Mouse (Mus musculus) layer of hippocampus, postnatal 36 days (tissue): Measurements from ENCODE around the gene Tusc2. TPM values are rescaled to one million over a fixed set of nuclear protein-coding genes. Genes with fewer than 3 reads are reported as not detected.
"Not testable (repeated sequence)": the region's sequence is repeated elsewhere in the genome, so short reads cannot be mapped to it uniquely, and the experiment has no call there.

Experiments used
- DNase-seq, 2 experiments: peaks; one replicate each; pipeline ENCODE4 v3.0.0; 2022
- total RNA-seq, 2 experiments: library from RNA; stranded (reverse); gene quantifications; 2 replicates each; pipeline ENCODE4 v1.2.3; 2021

The Tusc2 gene
- total RNA-seq, 2 experiments from 2014 or later: 70.1 to 82.0 TPM

DNA sequence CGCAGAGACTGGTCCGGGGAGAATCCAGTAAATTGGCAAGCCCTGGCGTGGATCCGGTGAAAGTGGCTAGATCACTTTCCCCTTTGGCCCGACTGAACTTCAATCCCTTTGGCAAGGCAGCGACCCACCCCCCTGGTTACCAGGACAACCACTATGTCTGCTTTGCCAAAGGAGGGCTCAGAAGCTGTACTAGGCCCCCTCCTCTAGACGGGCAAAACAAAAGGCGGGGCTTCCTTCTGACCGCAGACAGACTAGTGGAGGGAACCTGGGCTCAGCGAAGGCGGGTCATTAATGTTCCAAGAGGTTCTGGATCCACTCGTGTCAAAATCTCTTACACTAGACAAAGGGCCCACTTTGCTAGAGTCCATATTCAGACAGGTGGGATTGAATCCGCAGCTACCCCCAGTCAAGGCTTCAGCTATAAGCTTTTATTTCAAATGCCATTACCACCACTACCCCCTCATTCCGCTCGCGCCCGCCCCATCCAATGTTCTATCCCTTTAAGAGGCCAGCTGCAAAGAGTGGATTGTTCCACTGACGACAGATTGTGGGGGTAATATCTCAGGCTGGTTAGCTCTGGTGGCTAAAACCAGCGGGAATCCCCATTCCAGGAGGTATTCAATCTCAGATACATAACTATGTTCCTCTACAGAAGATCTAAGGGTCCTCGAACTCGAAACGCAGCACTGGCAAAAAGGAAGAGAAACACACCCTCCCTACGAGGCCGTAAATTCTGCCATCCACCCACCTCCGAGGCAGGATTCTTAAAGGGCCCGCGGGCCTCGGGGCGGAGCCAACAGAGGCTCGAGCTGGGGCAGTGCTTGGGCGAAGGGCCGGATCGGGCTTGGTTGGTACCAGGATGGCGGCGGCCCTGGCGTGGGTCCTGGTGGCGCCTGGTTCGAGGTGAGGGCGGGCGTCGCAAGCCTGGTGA, 5.5 kb downstream of the Tusc2 start:
- peak; percentile 80 to 81 for DNase-seq

DNA sequence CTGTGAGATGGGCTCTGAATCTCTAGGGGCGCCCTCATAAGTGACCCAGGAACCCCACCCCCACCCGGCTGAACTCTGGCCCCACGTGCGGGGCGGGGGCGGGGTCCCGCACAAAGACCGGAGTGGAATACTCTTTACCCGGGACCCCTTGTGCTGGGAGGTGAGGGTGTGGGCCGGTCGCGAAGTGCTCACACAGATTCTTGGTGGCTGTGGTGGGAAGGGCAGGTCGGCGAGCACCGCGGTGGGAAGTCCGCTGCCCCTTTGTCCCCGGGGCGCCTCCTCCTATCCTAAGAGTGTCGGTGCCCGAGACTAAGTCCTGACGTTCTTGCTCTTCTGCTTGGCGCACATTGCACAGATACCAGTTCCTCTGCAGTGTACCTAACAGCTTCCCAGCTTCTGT, 6.2 kb downstream of the Tusc2 start:
- no peak for DNase-seq

DNA sequence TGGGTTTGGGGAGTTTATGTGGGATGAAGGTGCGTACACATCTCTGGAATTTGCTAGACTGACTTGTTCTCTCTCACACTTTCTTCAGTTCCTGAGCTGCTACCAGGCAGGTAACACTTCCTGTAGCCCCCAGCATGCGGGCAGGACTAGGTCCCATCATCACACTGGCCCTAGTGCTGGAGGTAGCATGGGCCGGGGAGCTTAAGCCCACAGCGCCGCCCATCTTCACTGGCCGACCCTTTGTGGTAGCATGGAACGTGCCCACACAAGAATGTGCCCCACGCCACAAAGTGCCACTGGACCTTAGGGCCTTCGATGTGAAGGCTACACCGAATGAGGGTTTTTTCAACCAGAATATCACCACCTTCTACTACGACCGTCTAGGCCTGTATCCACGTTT, 7.0 kb downstream of the Tusc2 start:
- no peak for DNase-seq

DNA sequence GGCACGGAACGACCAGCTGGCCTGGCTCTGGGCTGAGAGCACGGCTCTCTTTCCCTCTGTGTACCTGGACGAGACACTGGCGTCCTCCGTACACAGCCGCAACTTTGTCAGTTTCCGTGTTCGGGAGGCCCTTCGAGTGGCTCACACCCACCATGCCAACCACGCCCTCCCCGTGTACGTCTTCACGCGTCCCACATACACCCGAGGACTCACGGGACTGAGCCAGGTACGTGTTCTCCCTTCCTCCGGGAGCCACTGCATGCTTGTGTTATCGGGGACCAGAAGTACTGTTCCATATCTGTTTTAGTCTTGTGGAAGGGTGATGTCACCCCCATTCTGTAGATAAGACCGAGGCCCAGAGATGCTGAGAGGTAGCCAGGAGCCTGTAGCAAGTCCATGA, 7.8 kb downstream of the Tusc2 start:
- no peak for DNase-seq

DNA sequence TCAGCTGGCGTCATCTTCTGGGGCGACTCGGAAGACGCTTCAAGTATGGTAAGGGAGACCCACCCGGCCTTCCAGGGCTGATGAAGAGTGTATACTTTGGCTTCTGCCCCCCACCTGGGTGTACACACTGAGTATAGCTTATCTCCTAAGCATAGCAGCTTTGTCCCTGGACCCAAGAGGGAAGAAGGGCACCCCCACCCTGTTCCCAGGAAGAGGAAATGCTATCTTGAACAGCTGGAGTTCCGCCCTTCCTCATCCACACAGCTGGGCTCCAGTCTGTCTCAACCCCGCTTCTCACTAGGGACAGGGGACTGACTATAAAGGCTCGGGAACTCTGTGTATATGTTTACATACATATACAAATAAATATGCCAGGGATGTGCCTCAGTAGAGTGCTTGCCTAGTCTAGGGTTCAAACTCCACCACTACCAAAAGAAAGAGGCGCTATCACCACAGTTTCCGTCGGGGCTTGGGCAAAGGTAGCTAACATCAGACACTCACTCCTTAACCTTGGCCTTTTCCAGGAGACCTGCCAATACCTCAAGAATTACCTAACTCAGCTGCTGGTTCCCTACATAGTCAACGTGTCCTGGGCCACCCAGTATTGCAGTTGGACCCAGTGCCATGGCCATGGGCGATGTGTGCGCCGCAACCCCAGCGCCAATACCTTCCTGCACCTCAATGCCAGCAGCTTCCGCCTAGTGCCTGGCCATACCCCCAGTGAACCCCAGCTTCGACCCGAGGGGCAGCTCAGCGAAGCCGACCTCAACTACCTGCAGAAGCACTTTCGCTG, 8.7 kb downstream of the Tusc2 start:
- DNase-seq: no peak

DNA sequence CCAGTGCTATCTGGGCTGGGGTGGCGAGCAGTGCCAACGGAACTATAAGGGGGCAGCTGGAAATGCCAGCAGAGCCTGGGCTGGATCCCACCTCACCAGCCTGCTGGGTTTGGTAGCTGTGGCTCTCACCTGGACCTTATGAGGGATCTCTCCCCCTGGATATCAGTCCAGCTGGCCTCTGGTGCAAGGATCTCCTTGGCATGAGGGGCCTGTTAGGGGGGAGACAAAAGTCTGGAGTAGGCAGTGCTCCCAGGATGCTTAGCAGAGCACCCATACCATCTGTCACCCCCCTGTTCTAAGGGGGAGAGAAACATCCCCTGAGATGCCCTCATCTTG, 9.2 kb downstream of the Tusc2 start:
- DNase-seq: no peak

DNA sequence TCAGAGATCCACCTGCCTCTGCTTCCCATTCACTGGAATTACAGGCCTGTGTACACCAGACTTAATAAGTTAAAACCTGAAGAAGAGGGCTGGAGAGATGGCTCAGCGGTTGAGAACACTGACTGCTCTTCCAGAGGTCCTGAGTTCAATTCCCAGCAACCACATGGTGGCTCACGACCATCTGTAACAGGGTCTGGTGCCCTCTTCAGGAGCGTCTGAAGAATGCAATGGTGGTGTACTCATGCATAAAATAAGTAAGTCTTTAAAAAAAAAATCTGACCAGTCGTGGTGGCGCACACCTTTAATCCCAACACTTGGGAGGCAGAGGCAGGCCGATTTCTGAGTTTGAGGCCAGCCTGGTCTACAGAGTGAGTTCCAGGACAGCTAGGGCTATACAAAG, 10.7 kb downstream of the Tusc2 start:
- DNase-seq: not testable (repeated sequence)

DNA sequence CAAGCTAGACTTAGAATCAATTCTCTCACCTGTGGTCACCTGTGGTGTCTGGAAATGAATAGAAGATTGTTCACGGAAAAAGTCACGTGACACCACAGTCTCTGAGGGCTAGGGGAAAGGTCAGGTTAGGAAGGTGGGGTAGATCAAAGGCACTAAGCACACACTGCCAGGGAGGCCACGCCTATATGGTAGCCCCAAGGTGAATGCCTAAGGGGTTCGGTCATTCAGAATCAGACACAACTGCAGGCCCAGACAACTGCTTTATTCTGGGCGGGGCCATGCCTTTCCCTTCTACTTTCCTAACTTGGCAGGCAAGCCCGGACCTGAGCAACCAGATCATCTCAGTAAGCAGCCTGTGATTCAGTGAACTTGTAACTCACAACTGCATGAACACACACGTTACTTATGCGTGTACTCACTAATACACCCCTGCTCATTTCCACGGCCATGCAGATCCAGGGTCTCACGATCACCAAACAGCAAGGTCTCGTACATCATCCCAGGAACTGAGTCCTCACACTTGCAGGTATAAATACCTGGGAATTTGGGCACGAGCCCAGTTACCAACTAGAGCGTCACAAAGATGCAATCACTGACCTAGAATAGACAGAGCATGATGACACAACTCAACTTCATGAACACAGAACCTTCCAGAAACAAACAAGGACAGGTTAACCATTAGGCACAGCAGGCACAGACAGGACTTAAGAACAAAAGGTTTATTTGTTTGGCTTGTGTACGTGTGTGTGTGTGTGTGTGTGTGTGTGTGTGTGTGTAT, 12.7 kb downstream of the Tusc2 start:
- DNase-seq: no peak

DNA sequence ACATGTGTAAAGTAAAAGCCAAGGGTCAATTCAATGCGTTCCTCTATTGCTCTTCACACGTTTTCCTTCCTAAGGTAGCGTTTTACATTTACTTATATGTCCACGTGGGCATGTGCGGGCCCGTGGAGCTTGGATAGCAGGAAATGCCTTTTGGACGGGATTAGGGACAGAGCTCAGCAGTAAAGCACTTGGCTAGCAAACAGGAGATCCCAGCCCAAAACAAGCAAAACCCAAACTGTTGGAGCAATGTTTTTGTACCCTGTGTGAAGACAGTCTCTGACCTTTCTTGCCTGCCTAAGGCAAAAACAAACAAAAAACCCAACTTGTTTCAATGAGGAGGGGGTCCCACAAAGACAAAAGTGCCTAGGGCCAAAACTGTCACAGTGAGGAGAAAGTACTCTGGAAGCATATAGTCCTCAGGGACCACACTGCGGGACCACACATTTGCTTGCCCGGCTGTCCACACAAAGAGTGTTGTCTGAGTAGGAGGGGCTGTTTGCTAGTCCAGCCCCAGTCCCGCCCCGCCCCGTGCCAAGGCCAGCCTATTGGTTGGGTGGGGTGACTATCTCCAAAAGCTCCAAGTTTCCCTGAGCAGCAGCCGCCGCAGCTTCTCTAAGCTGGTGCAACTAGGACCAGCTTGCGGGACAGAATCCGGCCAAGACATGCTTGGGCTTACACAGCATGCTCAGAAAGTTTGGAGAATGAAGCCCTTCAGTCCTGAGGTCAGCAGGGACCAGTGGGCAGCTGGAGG, 13.5 kb downstream of the Tusc2 start, which contains the start of gene Hyal1:
Gene Hyal1, plus strand, starts transcription at position 571 of the 751 bp plus-strand sequence.
- DNase-seq: peak; percentile 47 to 49

DNA sequence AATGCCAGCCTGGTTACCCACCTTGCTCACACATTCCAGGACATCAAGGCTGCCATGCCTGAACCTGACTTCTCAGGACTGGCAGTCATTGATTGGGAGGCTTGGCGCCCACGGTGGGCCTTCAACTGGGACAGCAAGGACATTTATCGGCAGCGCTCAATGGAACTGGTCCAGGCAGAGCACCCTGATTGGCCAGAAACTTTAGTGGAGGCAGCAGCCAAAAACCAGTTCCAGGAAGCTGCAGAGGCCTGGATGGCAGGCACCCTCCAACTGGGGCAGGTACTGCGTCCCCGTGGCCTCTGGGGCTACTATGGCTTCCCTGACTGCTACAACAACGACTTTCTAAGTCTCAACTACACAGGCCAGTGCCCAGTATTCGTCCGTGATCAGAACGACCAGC, 14.8 kb downstream of the Tusc2 start:
- no peak for DNase-seq

DNA sequence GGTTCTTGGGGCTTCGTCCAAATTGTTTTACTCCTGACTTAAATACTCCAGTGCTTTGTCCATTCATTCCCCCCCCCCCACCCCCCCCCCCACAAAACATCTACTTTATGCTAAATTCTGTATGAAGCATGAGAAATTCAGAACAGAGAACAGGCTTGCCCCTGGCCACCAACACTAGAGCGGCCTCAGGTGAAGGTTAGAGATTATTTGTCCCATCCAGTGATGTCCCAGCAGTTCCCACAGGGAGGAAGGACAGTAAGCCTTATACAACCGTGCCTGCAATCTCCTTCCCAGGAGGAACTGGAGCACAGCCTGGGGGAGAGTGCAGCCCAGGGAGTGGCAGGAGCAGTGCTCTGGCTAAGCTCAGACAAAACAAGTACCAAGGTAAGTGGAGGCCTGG, 15.5 kb downstream of the Tusc2 start, which contains the start of gene Naa80:
Gene Naa80, plus strand, starts transcription at position 301 of the 400 bp plus-strand sequence.
- no peak for DNase-seq

DNA sequence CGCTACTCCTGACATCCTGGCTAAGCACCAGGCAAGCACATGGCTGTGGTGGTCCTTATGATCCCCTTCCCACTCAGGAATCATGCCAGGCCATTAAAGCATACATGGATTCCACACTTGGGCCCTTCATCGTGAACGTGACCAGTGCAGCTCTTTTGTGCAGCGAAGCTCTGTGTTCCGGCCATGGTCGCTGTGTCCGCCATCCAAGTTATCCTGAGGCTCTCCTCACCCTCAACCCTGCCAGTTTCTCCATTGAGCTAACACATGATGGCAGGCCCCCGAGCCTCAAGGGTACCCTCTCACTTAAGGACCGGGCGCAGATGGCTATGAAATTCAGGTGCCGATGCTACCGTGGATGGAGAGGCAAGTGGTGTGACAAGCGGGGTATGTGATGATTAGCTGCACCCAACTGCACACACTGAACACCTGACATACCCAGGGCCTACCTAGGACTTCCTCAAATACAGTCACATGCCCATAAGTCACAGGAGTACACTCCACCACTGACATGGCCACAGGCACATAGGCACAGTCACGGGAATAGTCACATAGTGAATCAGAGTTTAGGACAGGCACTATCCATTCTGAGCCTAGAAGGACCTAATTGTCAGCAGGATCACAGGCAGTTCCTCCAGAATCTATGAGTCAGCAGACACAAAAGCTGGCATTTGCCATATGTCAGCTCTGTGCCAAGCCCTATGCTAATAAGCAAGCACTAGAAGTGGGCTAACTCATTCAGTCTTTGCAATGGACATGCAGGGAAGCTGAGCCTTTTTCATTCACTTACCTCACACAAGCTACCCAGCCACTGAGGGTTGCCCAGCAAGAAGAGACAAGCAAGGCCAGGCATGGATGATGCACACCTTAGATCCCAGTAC, 16.2 kb downstream of the Tusc2 start:
- DNase-seq: no peak

DNA sequence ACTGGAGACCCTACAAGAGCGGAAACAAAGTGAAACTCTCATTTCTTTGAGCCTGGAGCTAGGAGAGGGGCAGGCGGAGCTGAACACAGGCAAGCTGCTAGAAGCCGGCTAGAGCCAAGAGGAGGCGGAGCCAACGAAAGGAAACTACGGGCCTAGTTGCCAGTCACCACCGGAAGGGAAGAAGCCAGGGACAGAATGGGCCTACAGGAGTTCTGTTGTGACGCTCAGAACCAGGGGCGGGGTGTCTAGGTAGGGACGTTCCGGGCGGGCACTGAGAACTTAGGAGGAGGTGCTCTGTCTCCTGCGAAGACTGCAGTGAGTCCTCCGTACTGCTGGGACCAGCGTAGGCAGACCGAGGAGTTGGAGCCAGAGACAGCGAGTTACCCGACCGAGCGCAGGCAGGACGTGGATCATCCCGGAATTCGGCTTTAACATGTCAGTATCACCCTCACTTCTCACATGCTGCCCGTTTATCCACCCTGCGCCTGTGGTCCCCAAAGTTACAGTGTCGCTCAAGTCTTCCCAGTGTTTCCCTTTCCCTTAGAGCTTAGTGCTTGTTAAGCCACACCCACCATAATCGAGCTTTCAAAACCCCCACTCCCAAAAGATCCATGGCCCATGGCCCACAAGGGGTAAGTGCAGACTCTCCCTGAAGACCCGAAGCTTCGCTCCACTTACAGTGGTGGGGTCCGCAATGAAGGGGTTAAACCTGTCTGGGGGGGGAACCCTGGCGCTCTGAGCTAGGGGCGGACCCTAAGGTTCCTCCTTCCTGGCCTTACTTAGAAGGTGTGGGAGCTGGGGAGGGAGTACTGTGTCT, 17.7 kb downstream of the Tusc2 start, which contains the start of gene Hyal3:
Gene Hyal3, plus strand, starts transcription at position 318 of the 817 bp plus-strand sequence.
- peak; percentile 88 to 90 for DNase-seq

DNA sequence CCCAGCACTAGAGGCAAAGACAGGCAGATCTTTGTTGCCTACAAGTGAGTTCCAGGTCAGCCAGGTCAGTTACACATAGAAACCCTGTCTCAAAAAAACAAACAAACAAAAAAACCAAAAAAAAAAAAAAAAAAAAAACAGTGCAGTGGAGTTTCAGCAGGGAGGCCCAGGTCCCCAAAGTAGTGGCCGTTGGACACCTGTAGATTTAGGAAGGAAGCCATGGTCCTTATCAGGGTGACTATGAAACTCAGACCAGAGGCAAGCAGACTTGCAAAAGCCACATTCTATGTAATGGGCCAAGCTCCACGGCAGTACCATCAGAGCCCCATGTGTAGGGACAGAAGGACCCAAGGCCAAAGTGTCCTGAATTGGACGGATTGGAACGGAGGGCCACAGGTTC, 18.5 kb downstream of the Tusc2 start:
- no peak for DNase-seq

DNA sequence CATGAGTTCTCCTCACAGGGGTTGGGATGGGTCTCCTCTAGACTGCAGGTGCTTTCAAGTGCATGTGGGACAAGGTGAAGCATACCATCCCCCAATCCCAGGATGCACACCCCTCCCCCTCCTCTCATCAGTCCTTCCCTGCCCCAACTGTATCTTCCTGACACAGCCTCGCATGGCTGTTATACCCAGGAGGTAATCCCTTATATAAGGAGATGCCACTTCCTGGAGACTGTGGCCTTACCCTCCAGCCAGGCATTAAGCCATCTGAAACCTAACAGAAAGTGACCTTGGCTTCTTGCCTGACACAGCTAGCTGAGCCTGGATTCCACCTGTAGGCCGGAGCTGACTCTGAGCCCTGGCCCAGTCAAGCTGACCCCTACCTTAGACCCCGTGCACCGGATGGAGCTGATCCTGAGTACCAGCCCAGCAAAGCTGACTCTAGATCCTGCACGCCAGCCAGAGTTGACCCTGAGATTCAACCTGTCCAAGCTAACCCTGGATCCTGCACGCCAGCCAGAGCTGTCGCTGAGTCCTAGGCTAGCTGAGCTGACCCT, 19.5 kb downstream of the Tusc2 start:
- DNase-seq: peak in 1 of 2 experiments; percentile 1

DNA sequence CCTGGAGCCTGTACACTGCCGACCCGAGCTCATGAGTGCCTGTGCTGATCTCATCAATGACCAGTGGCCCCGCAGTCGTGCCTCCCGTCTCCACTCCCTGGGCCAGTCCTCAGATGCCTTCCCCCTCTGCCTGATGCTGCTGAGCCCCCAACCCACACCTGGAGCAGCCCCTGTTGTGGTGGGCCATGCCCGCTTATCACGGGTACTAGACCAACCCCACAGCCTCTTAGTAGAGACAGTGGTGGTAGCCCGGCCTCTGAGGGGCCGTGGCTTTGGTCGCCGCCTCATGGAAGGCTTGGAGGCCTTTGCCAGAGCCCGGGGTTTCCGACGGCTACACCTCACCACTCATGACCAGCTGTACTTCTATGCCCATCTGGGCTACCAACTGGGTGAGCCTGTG, 20.1 kb downstream of the Tusc2 start:
- DNase-seq: peak in 1 of 2 experiments; percentile 1

DNA sequence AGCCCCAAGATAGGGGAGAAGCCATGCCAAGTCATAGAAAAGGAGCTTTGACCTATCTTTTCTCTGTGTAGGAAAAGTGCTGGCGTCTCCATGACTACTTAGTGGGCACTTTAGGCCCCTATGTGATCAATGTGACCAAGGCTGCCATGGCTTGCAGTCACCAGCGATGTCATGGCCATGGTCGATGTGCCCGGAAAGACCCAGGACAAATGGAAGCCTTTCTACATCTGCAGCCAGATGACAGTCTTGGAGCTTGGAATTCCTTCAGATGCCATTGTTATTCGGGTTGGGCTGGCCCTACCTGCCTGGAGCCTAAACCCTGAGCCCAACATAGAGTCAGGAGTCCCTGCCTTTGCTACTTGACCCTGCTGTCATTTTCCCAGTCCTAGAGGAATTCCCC, 23.4 kb downstream of the Tusc2 start:
- DNase-seq: no peak

DNA sequence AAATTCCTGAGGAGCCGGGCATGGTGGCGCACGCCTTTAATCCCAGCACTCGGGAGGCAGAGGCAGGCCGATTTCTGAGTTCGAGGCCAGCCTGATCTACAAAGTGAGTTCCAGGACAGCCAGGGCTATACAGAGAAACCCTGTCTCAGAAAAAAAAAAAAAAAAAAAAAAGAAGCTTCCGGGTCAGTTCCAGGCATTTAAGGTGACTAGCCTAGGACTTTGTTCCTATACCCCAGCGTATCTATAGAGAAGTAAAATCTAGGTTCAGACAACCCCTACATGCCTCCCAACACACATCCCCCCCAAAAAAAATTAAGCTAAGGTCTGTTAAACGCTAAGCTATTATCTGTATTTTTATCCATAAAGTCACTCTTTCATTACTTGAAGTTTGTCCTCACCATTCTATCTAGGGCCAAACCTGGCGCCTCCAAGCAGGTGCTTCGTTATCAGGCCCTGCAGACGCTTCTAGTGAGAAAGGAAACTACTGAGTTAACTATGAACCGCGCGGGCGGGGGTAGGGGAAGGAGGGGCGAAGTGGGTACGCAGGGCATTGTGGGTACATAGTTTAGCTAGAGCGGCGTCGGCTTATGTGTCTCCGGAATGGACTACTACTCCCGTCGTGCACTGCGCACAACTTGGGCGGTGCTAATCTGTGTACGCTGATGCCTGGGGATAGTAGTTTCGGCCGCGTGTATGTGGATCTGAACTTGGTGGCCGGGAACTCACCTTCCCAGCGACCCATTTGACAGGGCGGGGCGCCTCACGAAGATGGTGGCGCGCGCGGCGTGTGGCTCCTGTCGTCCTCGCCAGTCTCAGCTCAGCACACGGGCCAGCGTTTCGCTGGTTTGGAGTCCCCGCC, 24.1 kb downstream of the Tusc2 start, which contains the start of gene Ifrd2:
Gene Ifrd2, plus strand, starts transcription at position 669 of the 859 bp plus-strand sequence.
- DNase-seq: peak; percentile 97 to 98
